In the genomic region with DNA sequence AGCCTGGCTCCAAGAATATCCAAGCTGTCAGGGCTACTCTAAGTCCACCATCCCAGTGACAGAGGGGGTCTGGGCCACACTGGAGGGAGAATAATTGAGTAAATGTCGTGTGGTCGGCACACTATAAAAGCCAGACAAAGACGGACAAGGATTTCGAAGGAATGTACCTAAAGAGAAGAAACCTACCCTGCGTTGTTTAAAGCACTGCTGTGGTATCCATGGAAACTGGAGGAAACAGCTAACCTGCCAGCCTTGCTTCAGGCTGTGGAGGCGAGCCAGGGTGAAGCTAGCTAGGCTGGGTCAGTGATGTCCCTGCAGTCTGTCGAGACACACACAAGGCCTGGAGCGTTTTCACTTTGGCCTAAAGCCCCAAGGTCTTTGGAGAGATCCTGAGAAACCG, we compare ENCODE assay signal across 8 mouse cellular contexts.
DNase-seq lines count a peak whose midpoint lies in the region; ATAC-seq and TF ChIP-seq lines count a peak whose summit lies in the region.

No protein-coding gene starts in this region.

- no peaks in the 10 kb centered on the region for H3K9me3 ChIP-seq in midbrain, postnatal 0 days (ENCODE audit: low read length)

- no peaks in the 10 kb centered on the region for H3K4me1 ChIP-seq in midbrain, postnatal 0 days (ENCODE audit: insufficient read depth, low read length)

- no peak for TF ChIP-seq CTCF in layer of hippocampus, adult 2 months (conservative IDR thresholded peaks at IDR 0.05)
- TF ChIP-seq CTCF in midbrain, postnatal 0 days (IDR thresholded peaks at IDR 0.05), result no peak

- H3K36me3 ChIP-seq in midbrain, postnatal 0 days (ENCODE audit: insufficient read depth, low read length), result no peaks in the 10 kb centered on the region

- H3K4me2 ChIP-seq in midbrain, postnatal 0 days (ENCODE audit: low read depth, low read length, poor library complexity, severe bottlenecking), result no peak overlapping the region

- DNase-seq in cerebellum, adult 11-12 months, result peak; percentile 16
- no peak for DNase-seq in cerebellum, adult 8-10 months
- DNase-seq in urinary bladder, postnatal 14 days (ENCODE audit: low spot score), result peak; percentile 20
- DNase-seq in urinary bladder, postnatal 10 days (ENCODE audit: low spot score), result no peak
- peak; percentile 49 to 62 for DNase-seq in layer of hippocampus, adult 2 months (ENCODE audit: low spot score in 2 of 2)
- peak; percentile 67 for DNase-seq in midbrain, postnatal 0 days (ENCODE audit: low spot score)
- DNase-seq in lung, adult 18-20 months, result no peak

- no peak overlapping the region for H3K9ac ChIP-seq in midbrain, postnatal 0 days (replicated peaks; ENCODE audit: low read length, poor library complexity, severe bottlenecking)

- peak overlapping the region; percentile 77 for H3K27ac ChIP-seq in layer of hippocampus, adult 2 months
- H3K27ac ChIP-seq in midbrain, postnatal 0 days (ENCODE audit: low read depth, low read length), result no peak overlapping the region

- ATAC-seq in midbrain, postnatal 0 days (ENCODE audit: low FRiP score), result peak; percentile 70
- ATAC-seq in erythroid progenitor cell, adult 5-6 weeks (replicated peaks; ENCODE audit: low FRiP score, poor library complexity, severe bottlenecking), result no peak

- no peak overlapping the region for H3K4me3 ChIP-seq in layer of hippocampus, adult 2 months
- no peak overlapping the region for H3K4me3 ChIP-seq in midbrain, postnatal 0 days (ENCODE audit: low read depth, low read length)

- WGBS in midbrain, postnatal 0 days, result 21% methylated on average over 9 of the region's 9 CpGs

- H3K27me3 ChIP-seq in midbrain, postnatal 0 days (ENCODE audit: insufficient read depth, low read length), result no peaks in the 10 kb centered on the region

Comparison
In these comparisons a context has a peak if more than half of its experiments do, and no peak if none do; other contexts are left out.
1. DNase-seq: peak in cerebellum, adult 11-12 months (single experiment), urinary bladder, postnatal 14 days (single experiment), layer of hippocampus, adult 2 months (2 of 2) and midbrain, postnatal 0 days (single experiment); none in cerebellum, adult 8-10 months (single experiment), urinary bladder, postnatal 10 days (single experiment) and lung, adult 18-20 months (0 of 2).